Mouse (Mus musculus): ENCODE measurements around the gene Il12a. TPM values are rescaled to one million over a fixed set of nuclear protein-coding genes. Genes with fewer than 3 reads are reported as not detected.
A peak's percentile ranks its signal among the peaks of the same experiment; 100 is the strongest.

The Il12a gene
- polyA plus RNA-seq, 1 experiment = 3.4 TPM

DNA sequence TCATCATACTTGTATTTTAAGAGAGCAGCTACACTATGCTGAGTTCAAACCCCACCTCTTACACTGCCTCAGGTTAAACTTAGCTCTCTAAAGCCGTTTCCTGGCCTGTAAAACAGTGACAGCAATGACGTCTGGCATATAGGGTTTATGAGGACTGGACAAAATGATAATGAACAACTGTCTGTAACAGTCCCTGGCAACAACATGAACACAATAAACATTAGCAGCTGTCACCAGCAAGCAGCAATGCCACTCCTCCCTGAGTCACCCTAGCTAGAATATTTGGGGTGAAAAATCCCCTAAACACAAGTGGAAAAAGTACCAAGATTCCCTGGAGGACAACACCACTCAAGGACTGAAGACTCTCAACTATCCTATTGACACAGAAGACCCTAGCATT is 6.9 kb upstream of the Il12a start:
- Histone ChIP-seq H3K27me3 (ENCODE audit: control insufficient read depth, insufficient read depth, insufficient read length) (no peaks in the 10 kb centered on the region), H3ac (ENCODE audit: control insufficient read depth, insufficient read length) (no peak overlapping the region), H3K79me2 (ENCODE audit: control insufficient read depth, insufficient read depth) (no peaks in the 10 kb centered on the region), H3K4me3 (no peak overlapping the region), H3K36me3 (ENCODE audit: control insufficient read depth, insufficient read depth) (no peaks in the 10 kb centered on the region), H3K4me2 (ENCODE audit: low read depth) (no peak overlapping the region)
- TF ChIP-seq MYOG (IDR thresholded peaks at IDR 0.05; ENCODE audit: control insufficient read depth in 1 of 3, insufficient read depth in 1 of 3, insufficient read length in 2 of 3, low read depth in 2 of 3) = peak in 2 of 3 experiments; percentile 45 to 79
- TF ChIP-seq MYOD1 (IDR thresholded peaks at IDR 0.05; ENCODE audit: control insufficient read depth in 1 of 3, insufficient read length in 2 of 3, low read depth in 2 of 3) = peak in 2 of 3 experiments; percentile 78 to 86
- no peak for TF ChIP-seq USF1 (IDR thresholded peaks at IDR 0.05; ENCODE audit: low read depth)

GRCm38 (mm10) chr3:68684207-68684606 is 6.2 kb upstream of the Il12a start:
- Histone ChIP-seq H3K4me3 (no peak overlapping the region), H3K36me3 (ENCODE audit: control insufficient read depth, insufficient read depth) (no peaks in the 10 kb centered on the region), H3K27me3 (ENCODE audit: control insufficient read depth, insufficient read depth, insufficient read length) (no peaks in the 10 kb centered on the region), H3K79me2 (ENCODE audit: control insufficient read depth, insufficient read depth) (no peaks in the 10 kb centered on the region), H3ac (ENCODE audit: control insufficient read depth, insufficient read length) (no peak overlapping the region), H3K4me2 (ENCODE audit: low read depth) (no peak overlapping the region)
- TF ChIP-seq TCF12 (IDR thresholded peaks at IDR 0.05; ENCODE audit: insufficient read depth, poor library complexity, severe bottlenecking) (no peak), REST (IDR thresholded peaks at IDR 0.05; ENCODE audit: insufficient read depth, insufficient read length) (no peak), MYOG (IDR thresholded peaks at IDR 0.05; ENCODE audit: control insufficient read depth in 1 of 3, insufficient read depth in 1 of 3, insufficient read length in 2 of 3, low read depth in 2 of 3) (no peak), MAX (IDR thresholded peaks at IDR 0.05; ENCODE audit: low read depth) (no peak), POLR2A (IDR thresholded peaks at IDR 0.05; ENCODE audit: insufficient read length, low read depth) (no peak), CEBPB (IDR thresholded peaks at IDR 0.05; ENCODE audit: insufficient read depth, poor library complexity, severe bottlenecking) (no peak), SRF (IDR thresholded peaks at IDR 0.05; ENCODE audit: control insufficient read depth, insufficient read length, low read depth) (no peak), TCF3 (IDR thresholded peaks at IDR 0.05; ENCODE audit: insufficient read length, low read depth) (no peak), MYOD1 (IDR thresholded peaks at IDR 0.05; ENCODE audit: control insufficient read depth in 1 of 3, insufficient read length in 2 of 3, low read depth in 2 of 3) (no peak), POLR2AphosphoS2 (IDR thresholded peaks at IDR 0.05; ENCODE audit: insufficient read length, low read depth) (no peak), USF1 (IDR thresholded peaks at IDR 0.05; ENCODE audit: low read depth) (no peak), E2F4 (IDR thresholded peaks at IDR 0.05; ENCODE audit: insufficient read depth) (no peak)

DNA sequence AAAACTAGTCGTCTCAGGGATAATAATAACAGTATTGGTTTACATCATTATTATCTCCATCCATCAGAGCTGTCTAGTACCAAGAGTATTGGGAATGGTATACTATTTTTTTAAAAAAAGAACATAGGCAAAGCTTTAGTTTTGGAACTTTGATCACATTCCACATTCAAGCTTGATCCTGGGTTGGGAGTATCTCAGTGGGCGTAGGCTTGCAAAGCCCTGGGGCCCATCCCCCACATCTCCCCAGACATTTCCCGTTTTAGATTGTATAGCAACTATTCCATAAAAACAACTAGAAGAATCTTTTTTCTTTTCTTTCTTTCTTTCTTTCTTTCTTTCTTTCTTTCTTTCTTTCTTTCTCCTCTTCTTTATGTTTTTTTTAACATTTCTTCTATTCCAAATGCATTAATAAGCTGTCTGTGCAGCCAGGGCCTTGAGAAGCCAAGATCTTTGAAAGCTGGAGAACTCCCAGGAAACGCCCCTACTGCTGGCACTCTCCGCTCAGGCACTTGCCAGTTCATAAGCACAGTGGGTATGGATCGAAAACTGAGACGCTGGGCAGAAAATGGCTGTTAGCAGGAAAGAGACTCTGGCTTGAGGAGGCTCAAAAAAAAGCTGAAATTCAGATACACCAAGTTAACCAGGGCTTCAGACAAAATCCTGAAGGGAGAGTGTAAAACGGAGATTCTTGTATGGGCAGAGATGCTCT is 3.4 kb upstream of the Il12a start:
- Histone ChIP-seq H3K4me2 (ENCODE audit: low read depth) (peak overlapping the region; percentile 5), H3ac (ENCODE audit: control insufficient read depth, insufficient read length) (no peak overlapping the region), H3K79me2 (ENCODE audit: control insufficient read depth, insufficient read depth) (no peaks in the 10 kb centered on the region), H3K27me3 (ENCODE audit: control insufficient read depth, insufficient read depth, insufficient read length) (no peaks in the 10 kb centered on the region), H3K36me3 (ENCODE audit: control insufficient read depth, insufficient read depth) (no peaks in the 10 kb centered on the region), H3K4me3 (no peak overlapping the region)
- TF ChIP-seq REST (IDR thresholded peaks at IDR 0.05; ENCODE audit: insufficient read depth, insufficient read length) (no peak), POLR2AphosphoS2 (IDR thresholded peaks at IDR 0.05; ENCODE audit: insufficient read length, low read depth) (no peak), MYOD1 (IDR thresholded peaks at IDR 0.05; ENCODE audit: control insufficient read depth in 1 of 3, insufficient read length in 2 of 3, low read depth in 2 of 3) (no peak), POLR2A (IDR thresholded peaks at IDR 0.05; ENCODE audit: insufficient read length, low read depth) (no peak), TCF12 (IDR thresholded peaks at IDR 0.05; ENCODE audit: insufficient read depth, poor library complexity, severe bottlenecking) (no peak), USF1 (IDR thresholded peaks at IDR 0.05; ENCODE audit: low read depth) (no peak), MAX (IDR thresholded peaks at IDR 0.05; ENCODE audit: low read depth) (no peak), TCF3 (IDR thresholded peaks at IDR 0.05; ENCODE audit: insufficient read length, low read depth) (no peak), MYOG (IDR thresholded peaks at IDR 0.05; ENCODE audit: control insufficient read depth in 1 of 3, insufficient read depth in 1 of 3, insufficient read length in 2 of 3, low read depth in 2 of 3) (no peak), CEBPB (IDR thresholded peaks at IDR 0.05; ENCODE audit: insufficient read depth, poor library complexity, severe bottlenecking) (no peak), E2F4 (IDR thresholded peaks at IDR 0.05; ENCODE audit: insufficient read depth) (no peak), SRF (IDR thresholded peaks at IDR 0.05; ENCODE audit: control insufficient read depth, insufficient read length, low read depth) (no peak)

DNA sequence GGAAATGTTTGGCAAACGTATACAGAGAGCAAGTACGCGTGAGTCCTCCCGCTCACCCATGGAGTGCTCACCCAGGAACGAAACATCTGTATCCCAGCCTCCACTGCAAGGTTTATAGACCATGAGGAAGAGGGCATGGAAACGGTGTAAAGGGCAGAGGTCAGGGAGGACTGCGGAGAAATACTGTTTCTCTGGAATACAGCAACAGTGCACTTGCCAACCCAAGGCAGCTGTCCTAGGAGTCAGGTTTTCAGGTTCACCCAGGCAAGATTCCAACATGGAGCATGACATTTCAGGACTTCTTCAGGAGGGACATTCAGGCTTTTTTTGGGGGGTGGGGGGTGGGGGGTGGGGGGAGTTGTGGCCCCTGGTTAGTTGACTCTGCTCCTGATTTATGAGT is 1.1 kb upstream of the Il12a start:
- Histone ChIP-seq H3K79me2 (ENCODE audit: control insufficient read depth, insufficient read depth) (no peaks in the 10 kb centered on the region), H3ac (ENCODE audit: control insufficient read depth, insufficient read length) (no peak overlapping the region), H3K4me2 (ENCODE audit: low read depth) (no peak overlapping the region), H3K36me3 (ENCODE audit: control insufficient read depth, insufficient read depth) (no peaks in the 10 kb centered on the region), H3K4me3 (no peak overlapping the region), H3K27me3 (ENCODE audit: control insufficient read depth, insufficient read depth, insufficient read length) (no peaks in the 10 kb centered on the region)
- TF ChIP-seq USF1 (IDR thresholded peaks at IDR 0.05; ENCODE audit: low read depth) = no peak
- no peak for TF ChIP-seq E2F4 (IDR thresholded peaks at IDR 0.05; ENCODE audit: insufficient read depth)
- no peak for TF ChIP-seq SRF (IDR thresholded peaks at IDR 0.05; ENCODE audit: control insufficient read depth, insufficient read length, low read depth)
- TF ChIP-seq POLR2A (IDR thresholded peaks at IDR 0.05; ENCODE audit: insufficient read length, low read depth) = no peak
- no peak for TF ChIP-seq REST (IDR thresholded peaks at IDR 0.05; ENCODE audit: insufficient read depth, insufficient read length)
- no peak for TF ChIP-seq TCF3 (IDR thresholded peaks at IDR 0.05; ENCODE audit: insufficient read length, low read depth)
- no peak for TF ChIP-seq POLR2AphosphoS2 (IDR thresholded peaks at IDR 0.05; ENCODE audit: insufficient read length, low read depth)
- TF ChIP-seq CEBPB (IDR thresholded peaks at IDR 0.05; ENCODE audit: insufficient read depth, poor library complexity, severe bottlenecking) = no peak
- TF ChIP-seq MAX (IDR thresholded peaks at IDR 0.05; ENCODE audit: low read depth) = no peak
- no peak for TF ChIP-seq MYOD1 (IDR thresholded peaks at IDR 0.05; ENCODE audit: control insufficient read depth in 1 of 3, insufficient read length in 2 of 3, low read depth in 2 of 3)
- no peak for TF ChIP-seq TCF12 (IDR thresholded peaks at IDR 0.05; ENCODE audit: insufficient read depth, poor library complexity, severe bottlenecking)
- no peak for TF ChIP-seq MYOG (IDR thresholded peaks at IDR 0.05; ENCODE audit: control insufficient read depth in 1 of 3, insufficient read depth in 1 of 3, insufficient read length in 2 of 3, low read depth in 2 of 3)
